Comparison of ENCODE assay signal across 9 mouse cellular contexts in the genomic region with DNA sequence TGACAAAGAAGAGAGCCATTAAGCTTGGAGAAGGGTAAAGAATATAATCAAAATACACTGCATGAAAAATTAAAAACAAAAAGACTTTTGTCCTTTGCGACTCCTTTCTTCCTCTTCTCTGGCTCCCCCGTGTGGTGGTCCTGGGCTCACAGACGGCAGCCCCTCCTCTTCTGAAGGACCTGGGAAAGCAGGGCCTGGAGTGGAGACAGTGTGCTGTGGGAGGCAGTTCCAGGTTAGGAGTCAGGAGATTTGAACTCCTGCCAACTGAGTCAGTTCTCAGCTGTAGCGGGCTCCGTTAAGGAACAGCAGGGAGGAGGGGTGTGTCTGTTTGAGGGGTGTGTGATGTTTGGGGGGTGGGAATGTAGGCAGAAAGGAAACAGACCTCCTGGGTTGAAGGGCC. TPM values are rescaled to one million over a fixed set of nuclear protein-coding genes. Genes with fewer than 3 reads are reported as not detected.
DNase-seq lines count a peak whose midpoint lies in the region; ATAC-seq and TF ChIP-seq lines count a peak whose summit lies in the region.
"Had no signal": no experiment of that assay in that cellular context is flagged by ENCODE, and none has a peak within 500 bp of the region (broad histone marks: within the 10 kb centered on the region; RNA-seq: fewer than 3 reads in every experiment).

No protein-coding gene starts in this region.

- no peak overlapping the region for H3K27ac ChIP-seq in forebrain, embryonic 15.5 days (replicated peaks)
- H3K27ac ChIP-seq in hindbrain, postnatal 0 days, result no peak overlapping the region
- no peak overlapping the region for H3K27ac ChIP-seq in liver, embryonic 13.5 days
- no peak overlapping the region for H3K27ac ChIP-seq in neural tube, embryonic 12.5 days
- no peak overlapping the region for H3K27ac ChIP-seq in testis, adult 2 months (ENCODE audit: control insufficient read depth, insufficient read depth, low read depth, low read length)

- H3K4me1 ChIP-seq in forebrain, embryonic 15.5 days, result 0 out of 2 replicates have a peak, but pooled peaks cover 3% of the 10 kb centered on the region
- H3K4me1 ChIP-seq in hindbrain, postnatal 0 days (ENCODE audit: insufficient read depth, low read length), result peaks cover 4% of the 10 kb centered on the region; the same call in 1 of the 2 replicates
- H3K4me1 ChIP-seq in liver, embryonic 13.5 days (replicated peaks), result 0 out of 2 replicates have a peak, but pooled peaks cover 5% of the 10 kb centered on the region
- H3K4me1 ChIP-seq in neural tube, embryonic 12.5 days, result no peaks in the 10 kb centered on the region
- H3K4me1 ChIP-seq in testis, adult 2 months (ENCODE audit: control insufficient read depth, insufficient read depth, low read length), result no peaks in the 10 kb centered on the region

- H3K9ac ChIP-seq in forebrain, embryonic 15.5 days (replicated peaks), result no peak overlapping the region
- no peak overlapping the region for H3K9ac ChIP-seq in hindbrain, postnatal 0 days (replicated peaks; ENCODE audit: low read length)
- H3K9ac ChIP-seq in liver, embryonic 13.5 days, result no peak overlapping the region
- no peak overlapping the region for H3K9ac ChIP-seq in neural tube, embryonic 12.5 days

- peak; percentile 80 for TF ChIP-seq CTCF in hindbrain, postnatal 0 days (IDR thresholded peaks at IDR 0.05; ENCODE audit: low read depth)
- peak; percentile 35; the same call in 1 of the 2 replicates for TF ChIP-seq CTCF in testis, adult 2 months (IDR thresholded peaks at IDR 0.05; ENCODE audit: control insufficient read depth, insufficient read depth, insufficient replicate concordance, low read depth, low read length)

- no peak overlapping the region for H3K4me3 ChIP-seq in forebrain, embryonic 15.5 days
- no peak overlapping the region for H3K4me3 ChIP-seq in hindbrain, postnatal 0 days (ENCODE audit: low read length)
- H3K4me3 ChIP-seq in liver, embryonic 13.5 days (replicated peaks), result no peak overlapping the region
- H3K4me3 ChIP-seq in neural tube, embryonic 12.5 days, result no peak overlapping the region
- no peak overlapping the region for H3K4me3 ChIP-seq in testis, adult 2 months (ENCODE audit: control insufficient read depth, low read depth, low read length)
- H3K4me3 ChIP-seq: myocyte had no signal

- peak; percentile 41 to 62 for DNase-seq in left cerebral cortex, adult 18-20 months (ENCODE audit: low spot score in 2 of 2)
- no peak for DNase-seq in left cerebral cortex, adult 11 months (ENCODE audit: low spot score)
- peak; percentile 54 for DNase-seq in brain, adult 2 months (ENCODE audit: low read depth, low spot score)
- DNase-seq in hindbrain, postnatal 0 days (ENCODE audit: low spot score), result peak; percentile 81
- DNase-seq in liver, embryonic 13.5 days, result peak; percentile 15

- no peaks in the 10 kb centered on the region for H3K9me3 ChIP-seq in forebrain, embryonic 15.5 days
- H3K9me3 ChIP-seq in hindbrain, postnatal 0 days (ENCODE audit: low read length), result no peaks in the 10 kb centered on the region
- H3K9me3 ChIP-seq in liver, embryonic 13.5 days (replicated peaks), result no peaks in the 10 kb centered on the region
- H3K9me3 ChIP-seq in neural tube, embryonic 12.5 days, result no peaks in the 10 kb centered on the region

- peak; percentile 59; the same call in 1 of the 2 replicates for ATAC-seq in forebrain, embryonic 15.5 days (replicated peaks)
- ATAC-seq in hindbrain, postnatal 0 days, result peak; percentile 39
- no peak for ATAC-seq in liver, embryonic 13.5 days (ENCODE audit: low read depth)
- peak; percentile 46; the same call in 1 of the 2 replicates for ATAC-seq in neural tube, embryonic 12.5 days (ENCODE audit: low FRiP score, low read depth)

- H3K36me3 ChIP-seq in forebrain, embryonic 15.5 days, result no peaks in the 10 kb centered on the region
- no peaks in the 10 kb centered on the region for H3K36me3 ChIP-seq in hindbrain, postnatal 0 days (ENCODE audit: insufficient read depth, low read length)
- no peaks in the 10 kb centered on the region for H3K36me3 ChIP-seq in liver, embryonic 13.5 days
- H3K36me3 ChIP-seq in neural tube, embryonic 12.5 days, result no peaks in the 10 kb centered on the region
- no peaks in the 10 kb centered on the region for H3K36me3 ChIP-seq in testis, adult 2 months (ENCODE audit: control insufficient read depth, insufficient read depth, low read length)

- H3K27me3 ChIP-seq in forebrain, embryonic 15.5 days, result no peaks in the 10 kb centered on the region
- no peaks in the 10 kb centered on the region for H3K27me3 ChIP-seq in hindbrain, postnatal 0 days (ENCODE audit: insufficient read depth, low read length)
- H3K27me3 ChIP-seq in liver, embryonic 13.5 days, result no peaks in the 10 kb centered on the region
- H3K27me3 ChIP-seq in neural tube, embryonic 12.5 days (replicated peaks), result no peaks in the 10 kb centered on the region
- no peaks in the 10 kb centered on the region for H3K27me3 ChIP-seq in testis, adult 2 months (ENCODE audit: control insufficient read depth, insufficient read depth, low read length)

- WGBS in forebrain, embryonic 15.5 days, result 9% methylated on average over 5 of the region's 5 CpGs
- 4% methylated on average over 5 of the region's 5 CpGs for WGBS in hindbrain, postnatal 0 days
- 11% methylated on average over 5 of the region's 5 CpGs for WGBS in liver, embryonic 13.5 days (ENCODE audit: insufficient replicate concordance)
- 7% methylated on average over 5 of the region's 5 CpGs for WGBS in neural tube, embryonic 12.5 days

- no peak for TF ChIP-seq POLR2A in testis, adult 2 months (IDR thresholded peaks at IDR 0.05; ENCODE audit: control insufficient read depth, low read depth, low read length)

- H3K4me2 ChIP-seq in forebrain, embryonic 15.5 days (replicated peaks), result no peak overlapping the region
- H3K4me2 ChIP-seq in hindbrain, postnatal 0 days (ENCODE audit: low read depth, low read length), result no peak overlapping the region
- no peak overlapping the region for H3K4me2 ChIP-seq in liver, embryonic 13.5 days
- H3K4me2 ChIP-seq in neural tube, embryonic 12.5 days (replicated peaks), result no peak overlapping the region

RNA-seq across cellular contexts. Expression of a gene that starts 37.5 kb away (rescaled TPM):
- total RNA-seq in left cerebral cortex, adult 18-20 months (2021), result 10 to 100 TPM; 27.7 to 28.1 TPM
- 1.2 and 1.8 TPM in 2 replicates for polyA plus RNA-seq in forebrain, embryonic 15.5 days (2015; fragmentation: Nextera tagmentation; extraction: Ambion mirVana)
- 12.9 and 41.5 TPM in 2 replicates for total RNA-seq in hindbrain, postnatal 0 days (2014; rRNA removed)
- 8.1 and 8.3 TPM in 2 replicates for polyA plus RNA-seq in hindbrain, postnatal 0 days (2015; fragmentation: Nextera tagmentation; extraction: Ambion mirVana)
- polyA plus RNA-seq in liver, embryonic 13.5 days (2015; fragmentation: Nextera tagmentation; extraction: Ambion mirVana), result 3.9 and 4.7 TPM in 2 replicates
- 1.8 and 2.7 TPM in 2 replicates for polyA plus RNA-seq in neural tube, embryonic 12.5 days (2016; fragmentation: Nextera tagmentation; extraction: Ambion mirVana)
- 1.1 and 1.5 TPM in 2 replicates for polyA plus RNA-seq in testis, adult 2 months (2012; rRNA removed)

RNA-seq across cellular contexts. Expression of a gene that starts 54.5 kb away (rescaled TPM):
- total RNA-seq in left cerebral cortex, adult 18-20 months (2021), result 10 to 100 TPM; 35.0 to 37.5 TPM
- 58.4 and 61.6 TPM in 2 replicates for polyA plus RNA-seq in forebrain, embryonic 15.5 days (2015; fragmentation: Nextera tagmentation; extraction: Ambion mirVana)
- 38.1 and 39.7 TPM in 2 replicates for total RNA-seq in hindbrain, postnatal 0 days (2014; rRNA removed)
- polyA plus RNA-seq in hindbrain, postnatal 0 days (2015; fragmentation: Nextera tagmentation; extraction: Ambion mirVana), result 42.8 and 44.4 TPM in 2 replicates
- 32.3 and 34.4 TPM in 2 replicates for polyA plus RNA-seq in liver, embryonic 13.5 days (2015; fragmentation: Nextera tagmentation; extraction: Ambion mirVana)
- polyA plus RNA-seq in neural tube, embryonic 12.5 days (2016; fragmentation: Nextera tagmentation; extraction: Ambion mirVana), result 50.7 and 54.1 TPM in 2 replicates
- polyA plus RNA-seq in testis, adult 2 months (2012; rRNA removed), result 18.1 and 18.4 TPM in 2 replicates
